Mouse (Mus musculus): Measurements from ENCODE around the gene Son. TPM values are rescaled to one million over a fixed set of nuclear protein-coding genes. Genes with fewer than 3 reads are reported as not detected.

The Son gene
- polyA plus RNA-seq (2015; fragmentation: Illumina TruSeq; extraction: RNeasy Lipid Tissue Mini Kit (QIAGEN cat#74804); ENCODE audit: insufficient read depth, low replicate concordance), result 740 TPM

DNA sequence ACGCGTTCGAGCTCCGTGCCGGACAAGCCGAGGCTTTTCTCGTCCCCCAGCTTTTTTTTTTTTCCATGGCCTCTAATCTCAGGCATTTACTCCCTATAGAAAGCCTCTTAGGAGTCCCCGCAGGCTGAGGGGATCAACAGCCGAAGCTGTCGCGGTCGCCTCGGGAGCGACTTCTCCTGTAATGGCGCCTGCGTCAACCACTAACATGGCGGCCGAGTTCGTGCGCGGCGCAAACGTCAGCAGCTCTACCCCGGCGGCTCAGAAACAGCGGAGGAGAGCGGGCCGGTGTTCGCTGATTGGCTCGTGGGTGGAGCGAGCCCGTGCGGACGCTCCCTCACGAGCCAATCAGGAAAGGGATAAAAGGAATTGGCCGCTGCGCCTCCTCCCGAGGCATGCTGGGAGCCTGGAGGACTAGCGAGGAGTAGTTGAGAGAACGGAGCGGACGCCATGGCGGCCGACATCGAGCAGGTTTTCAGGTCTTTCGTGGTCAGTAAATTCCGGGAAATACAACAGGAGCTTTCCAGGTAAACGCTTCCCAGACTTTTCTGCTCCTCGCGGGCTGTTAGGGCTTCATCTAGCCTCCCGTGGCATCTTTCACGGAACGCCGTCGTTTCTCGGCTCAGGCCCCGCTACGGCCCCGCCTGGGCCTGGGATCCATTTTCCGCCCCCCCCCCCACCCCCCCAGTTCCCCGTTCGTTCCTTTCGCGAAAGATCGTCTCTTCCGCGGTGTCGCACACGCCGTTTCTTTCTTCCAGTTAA is at the start of gene Son:
Gene Son, plus strand, starts transcription at position 46 of the 759 bp plus-strand sequence.

DNA sequence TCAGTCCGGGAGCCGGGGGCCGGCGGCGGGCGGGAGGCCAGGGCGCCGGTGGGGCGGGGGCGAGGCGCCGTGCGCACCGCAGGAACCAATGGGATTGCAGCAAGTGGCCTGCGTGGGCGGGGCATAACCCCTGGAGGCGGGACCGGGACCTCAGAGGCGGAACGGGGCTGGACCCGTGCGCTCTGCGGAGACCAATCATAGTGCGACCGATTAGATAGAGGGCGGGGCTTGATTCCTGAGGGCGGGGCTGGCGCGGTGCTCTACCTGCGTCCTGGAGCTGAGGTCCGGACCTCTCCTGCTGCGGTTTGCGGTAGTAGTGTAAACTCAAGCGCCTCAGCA is 49.7 kb upstream of the Son start, which contains the start of gene Tmem50b:
Gene Tmem50b, minus strand, starts transcription at position 129 of the 339 bp plus-strand sequence.

DNA sequence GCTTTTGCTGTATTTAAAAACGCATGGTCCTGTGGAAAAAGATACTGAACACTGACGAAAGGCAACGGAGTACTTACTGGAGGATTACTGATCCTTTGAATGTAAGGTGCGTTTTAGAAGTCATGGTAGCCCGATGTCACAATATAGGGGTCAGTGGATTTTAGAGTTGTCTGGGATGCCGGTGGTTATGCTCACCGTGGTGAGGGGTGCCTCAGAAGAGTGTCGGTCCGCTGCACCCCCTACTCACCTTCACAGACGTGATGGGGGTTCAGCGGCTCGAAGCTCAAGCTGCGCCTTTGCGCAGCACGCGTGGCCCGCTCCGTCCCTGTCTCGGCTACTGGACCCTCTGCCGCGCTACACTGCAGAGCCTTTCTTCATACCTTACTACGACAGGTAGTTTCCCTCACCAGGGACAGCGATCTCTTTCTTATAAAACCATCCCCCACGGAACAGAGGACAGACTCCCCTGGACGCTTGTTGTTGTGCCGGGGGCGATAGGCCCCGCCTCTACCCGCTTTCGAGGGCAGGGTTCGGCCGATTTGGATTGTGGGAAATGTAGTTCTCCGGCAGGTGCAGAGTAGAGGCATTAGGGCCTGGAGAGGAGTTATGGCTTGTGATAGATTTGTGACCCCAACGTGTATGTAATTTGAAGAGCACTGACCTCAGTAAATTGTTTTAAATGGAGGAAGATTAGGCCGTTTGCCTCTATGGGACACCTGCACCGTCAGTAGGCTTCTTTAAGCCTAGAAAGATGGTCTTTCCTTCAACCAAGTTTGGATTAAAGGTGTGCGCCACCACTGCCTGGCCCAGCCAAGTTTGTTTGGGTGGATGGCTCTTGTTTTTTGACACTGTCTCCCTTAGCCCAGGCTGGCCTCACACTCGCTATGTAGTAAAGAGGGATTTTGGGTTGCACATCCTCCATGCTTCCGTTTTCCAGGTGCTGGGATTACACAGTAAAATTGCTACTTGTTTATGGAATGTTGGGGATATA is 28.5 kb upstream of the Son start, which contains the start of gene Dnajc28:
Gene Dnajc28, minus strand, starts transcription at position 516 of the 991 bp plus-strand sequence.

DNA sequence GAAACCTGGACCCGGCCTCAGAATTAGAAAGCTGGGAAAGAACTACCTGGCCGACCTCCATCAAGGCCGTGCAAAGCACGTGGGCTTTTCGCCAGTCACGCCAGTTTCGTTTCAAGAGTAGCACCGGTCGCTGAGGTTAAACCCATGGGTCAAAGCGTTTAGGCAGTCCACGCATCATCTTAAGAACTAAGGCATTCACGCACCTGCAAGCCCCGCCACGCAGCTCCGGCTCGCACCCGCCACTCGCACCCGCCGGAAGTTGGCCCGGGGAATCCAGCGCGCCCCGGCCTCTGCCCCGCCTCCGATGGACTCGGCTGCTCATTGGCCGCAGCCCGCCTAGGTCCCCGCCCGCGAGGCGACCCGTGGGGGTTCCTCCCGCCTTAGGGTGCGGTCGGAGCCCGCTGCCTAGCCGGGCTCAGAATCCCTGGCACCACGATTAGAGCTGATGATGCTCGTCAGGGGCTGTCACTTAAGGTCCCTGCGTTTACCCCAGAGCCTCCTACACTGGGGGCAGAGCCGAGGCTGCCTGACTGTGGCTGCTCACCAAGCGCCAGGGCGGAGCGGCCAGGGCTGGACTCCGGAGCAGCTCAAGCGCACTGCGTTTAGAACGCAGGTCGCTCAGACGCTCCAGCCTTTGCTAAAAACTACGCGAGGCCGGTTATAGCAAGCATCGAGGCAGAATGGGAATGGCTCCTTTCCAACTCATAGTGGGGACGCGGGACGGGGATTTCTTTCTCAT is 456 bp upstream of the Son start, which contains the start of gene Gart:
Gene Gart, minus strand, starts transcription at position 272 of the 739 bp plus-strand sequence.

DNA sequence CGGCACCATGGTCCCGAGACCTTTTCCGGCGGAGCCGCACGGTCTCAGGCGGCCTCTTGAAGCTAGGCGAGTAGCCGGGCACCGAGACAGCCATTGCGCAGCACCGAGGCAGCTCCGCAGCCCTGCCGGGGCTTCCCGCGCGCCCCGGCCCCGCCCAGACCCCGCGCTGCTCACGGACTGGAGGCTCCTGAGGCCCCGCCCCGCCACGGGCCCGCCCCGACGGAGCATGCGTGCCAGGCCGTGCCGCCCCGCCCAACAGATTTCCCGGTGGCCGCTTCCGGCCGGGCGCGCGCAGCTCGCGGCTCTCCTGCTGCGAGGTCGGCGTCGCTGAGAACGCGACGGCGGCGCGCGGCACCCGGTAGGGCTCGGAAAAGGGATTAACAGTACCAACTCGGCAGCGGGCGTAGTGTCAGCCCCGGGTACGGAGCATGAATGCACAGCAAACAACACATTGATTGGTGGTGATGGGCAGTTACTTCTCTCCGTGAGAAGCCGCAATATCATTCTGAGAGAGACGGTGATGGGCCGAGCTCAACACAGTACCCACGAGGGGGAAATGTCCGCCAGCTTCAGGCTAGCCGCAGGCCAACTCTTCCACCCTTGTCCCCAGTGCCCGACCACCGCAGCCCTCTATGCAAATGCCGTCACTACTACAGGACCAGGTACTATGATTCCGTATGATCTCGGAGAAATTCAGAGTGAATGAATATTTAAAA is 41.5 kb downstream of the Son start, which contains the start of gene Donson:
Gene Donson, minus strand, starts transcription at position 152 of the 716 bp plus-strand sequence.

DNA sequence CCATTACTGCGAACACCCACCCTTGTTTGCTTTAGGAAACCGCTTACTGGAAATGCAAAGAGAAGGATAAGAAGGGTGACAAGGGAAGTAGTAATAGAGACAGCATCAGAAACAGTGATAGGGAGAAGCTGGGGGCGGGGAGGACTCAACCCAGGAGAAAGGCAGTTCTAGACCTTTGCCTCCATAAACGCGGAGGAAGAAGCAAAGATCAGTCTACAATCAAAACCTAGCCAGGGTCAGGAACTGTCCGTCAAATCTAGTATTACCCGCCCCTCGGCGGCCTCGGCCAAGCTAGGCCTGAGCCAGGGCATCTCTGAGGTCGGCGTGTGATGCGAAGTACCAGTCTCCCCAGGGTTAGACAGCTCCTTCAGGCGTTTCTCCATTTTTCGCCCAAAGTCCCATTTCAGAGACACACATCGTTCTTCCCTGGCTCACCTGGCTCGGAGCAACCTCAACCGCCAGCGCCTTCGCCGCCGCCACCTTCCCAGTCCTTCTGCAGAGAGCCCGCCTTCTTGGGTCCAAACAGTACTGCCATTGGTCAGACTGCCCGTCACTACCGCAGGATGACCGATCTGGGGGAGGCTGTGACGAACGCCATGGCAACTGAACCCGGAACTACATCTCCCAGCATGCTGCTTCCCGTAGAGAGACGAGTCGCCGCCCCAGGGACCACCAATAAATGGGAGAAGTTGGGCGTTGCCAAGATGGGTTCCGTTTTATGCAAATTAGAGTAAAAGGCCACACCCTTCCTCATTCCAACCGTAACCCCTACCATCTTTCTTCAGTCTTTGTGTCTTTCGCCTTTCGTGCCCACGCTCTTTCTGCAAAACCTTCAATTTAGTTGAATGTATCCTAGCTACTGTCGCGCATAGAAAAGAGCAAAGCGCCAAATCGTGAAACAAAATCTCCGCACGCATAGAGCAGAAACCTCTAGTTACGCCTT is 81.1 kb downstream of the Son start, which contains the start of gene Cryzl1:
Gene Cryzl1, minus strand, starts transcription at position 853 of the 943 bp plus-strand sequence.

Other genes with a start within 250 kb of the Son start
- gene Il10rb, start 241.3 kb upstream of the Son start, polyA plus RNA-seq (2015; fragmentation: Illumina TruSeq; extraction: RNeasy Lipid Tissue Mini Kit (QIAGEN cat#74804); ENCODE audit: insufficient read depth, low replicate concordance), result 135 TPM
- 111 TPM for gene Ifnar1, start 162.3 kb upstream of the Son start, polyA plus RNA-seq (2015; fragmentation: Illumina TruSeq; extraction: RNeasy Lipid Tissue Mini Kit (QIAGEN cat#74804); ENCODE audit: insufficient read depth, low replicate concordance)
- 82.4 TPM for gene Ifngr2, start 100.4 kb upstream of the Son start, polyA plus RNA-seq (2015; fragmentation: Illumina TruSeq; extraction: RNeasy Lipid Tissue Mini Kit (QIAGEN cat#74804); ENCODE audit: insufficient read depth, low replicate concordance)
- 43.4 TPM for gene Tmem50b, start 49.7 kb upstream of the Son start, polyA plus RNA-seq (2015; fragmentation: Illumina TruSeq; extraction: RNeasy Lipid Tissue Mini Kit (QIAGEN cat#74804); ENCODE audit: insufficient read depth, low replicate concordance)
- gene Dnajc28, start 28.5 kb upstream of the Son start, polyA plus RNA-seq (2015; fragmentation: Illumina TruSeq; extraction: RNeasy Lipid Tissue Mini Kit (QIAGEN cat#74804); ENCODE audit: insufficient read depth, low replicate concordance), result 4.0 TPM
- 41.2 TPM for gene Gart, start 554 bp upstream of the Son start, polyA plus RNA-seq (2015; fragmentation: Illumina TruSeq; extraction: RNeasy Lipid Tissue Mini Kit (QIAGEN cat#74804); ENCODE audit: insufficient read depth, low replicate concordance)
- gene Donson, start 41.3 kb downstream of the Son start, polyA plus RNA-seq (2015; fragmentation: Illumina TruSeq; extraction: RNeasy Lipid Tissue Mini Kit (QIAGEN cat#74804); ENCODE audit: insufficient read depth, low replicate concordance), result 73.7 TPM
- gene Cryzl1, start 81.5 kb downstream of the Son start, polyA plus RNA-seq (2015; fragmentation: Illumina TruSeq; extraction: RNeasy Lipid Tissue Mini Kit (QIAGEN cat#74804); ENCODE audit: insufficient read depth, low replicate concordance), result 50.3 TPM
- 28.2 TPM for gene Itsn1, start 81.8 kb downstream of the Son start, polyA plus RNA-seq (2015; fragmentation: Illumina TruSeq; extraction: RNeasy Lipid Tissue Mini Kit (QIAGEN cat#74804); ENCODE audit: insufficient read depth, low replicate concordance)

Measured in spleen, adult 10 weeks (tissue).